Mouse (Mus musculus) forebrain, embryonic 14.5 days (tissue): ENCODE measurements around the gene Tmem204. TPM values are rescaled to one million over a fixed set of nuclear protein-coding genes. Genes with fewer than 3 reads are reported as not detected.
A peak's percentile ranks its signal among the peaks of the same experiment; 100 is the strongest.
"Not testable (repeated sequence)": the region's sequence is repeated elsewhere in the genome, so short reads cannot be mapped to it uniquely, and the experiment has no call there.

Source experiments
- ATAC-seq: fragments of 200-750 bp; cut with Nextera tagmentation; 2 replicates; pipeline ENCODE4 v1.8.0; 2017; ENCODE audit warnings: mild to moderate bottlenecking, moderate library complexity
- DNase-seq: peaks from one replicate; pipeline ENCODE4 v3.0.0-alpha.2; 2015; ENCODE audit warnings: low spot score
- H3K27ac ChIP-seq: fragments of 300-500 bp; sonication (generic); 2 replicates; pipeline ENCODE4 v1.5.1; 2014; ENCODE audit warnings: low read depth, mild to moderate bottlenecking, control low read depth, low read length, moderate library complexity
- H3K27me3 ChIP-seq: fragments of 300-500 bp; sonication (generic); replicated peaks from 2 replicates; pipeline ENCODE4 v1.6.1; 2014; ENCODE audit warnings: low read length, control low read depth, mixed read lengths; ENCODE audit not compliant: control insufficient read depth, insufficient read depth
- H3K36me3 ChIP-seq: fragments of 300-500 bp; sonication (generic); 2 replicates; pipeline ENCODE4 v1.6.1; 2014; ENCODE audit warnings: low read length, control low read depth; ENCODE audit not compliant: control insufficient read depth, insufficient read depth
- H3K4me1 ChIP-seq: fragments of 300-500 bp; sonication (generic); 2 replicates; pipeline ENCODE4 v1.6.1; 2014; ENCODE audit warnings: antibody characterized with exemption, low read length, control low read depth; ENCODE audit not compliant: control insufficient read depth, insufficient read depth
- H3K4me2 ChIP-seq: fragments of 300-500 bp; sonication (generic); 2 replicates; pipeline ENCODE4 v1.6.1; 2014; ENCODE audit warnings: mild to moderate bottlenecking, control low read depth, low read length
- H3K4me3 ChIP-seq: fragments of 300-500 bp; sonication (generic); 2 replicates; pipeline ENCODE4 v1.5.1; 2014; ENCODE audit warnings: low read depth, low read length, control low read depth
- H3K9ac ChIP-seq: fragments of 300-500 bp; sonication (generic); 2 replicates; pipeline ENCODE4 v1.6.1; 2014; ENCODE audit warnings: mild to moderate bottlenecking, low read length, control low read depth, moderate library complexity
- H3K9me3 ChIP-seq: fragments of 300-500 bp; sonication (generic); replicated peaks from 2 replicates; pipeline ENCODE4 v1.6.1; 2016; ENCODE audit warnings: low read length, control low read depth, mixed read lengths; ENCODE audit not compliant: control insufficient read depth
- WGBS: fragments of 180-500 bp; shearing (Covaris S2); extraction: QIAGEN DNeasy Blood & Tissue Kit; methylation state at CpG from one replicate; pipeline ENCODE4 v1.1.7; 2014; 5-methylcytosine and 5-hydroxymethylcytosine counted together
- polyA plus RNA-seq: library from polyadenylated mRNA; unstranded; fragments of >200 nt; fragmentation: Nextera tagmentation; extraction: Ambion mirVana; gene quantifications from 2 replicates; pipeline ENCODE4 v1.2.1, GENCODE M21; 2014

The Tmem204 gene
- polyA plus RNA-seq: 11.8 and 13.6 TPM in 2 replicates

DNA sequence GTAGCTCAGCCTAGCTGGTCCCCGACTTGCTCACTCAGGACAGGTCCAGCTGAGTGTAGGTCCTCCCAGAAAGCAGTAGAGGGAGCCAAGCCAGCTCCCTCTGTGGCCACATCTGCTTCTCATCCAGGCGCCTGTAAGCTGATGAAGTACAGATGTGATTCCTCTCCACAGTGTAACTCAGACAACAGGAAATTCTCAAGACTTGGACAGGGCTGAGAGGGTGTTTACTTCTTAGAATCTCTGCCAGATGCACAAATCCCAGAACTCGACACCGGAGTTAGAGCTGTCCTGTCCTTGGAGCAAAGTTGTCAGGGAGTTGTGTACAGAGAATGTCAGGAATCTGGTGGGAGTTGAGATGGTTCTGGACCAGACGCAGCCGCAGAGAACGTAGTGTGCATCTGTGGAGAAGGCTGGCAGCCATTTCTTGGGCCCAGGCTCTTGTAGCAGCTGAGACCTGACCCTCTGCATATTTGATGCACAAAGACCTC is at the start of gene Tmem204:
Gene Tmem204 (minus strand): TSS at position 148 of the 488 bp plus-strand sequence.
- peak within 1 kb of the TSS; percentile 7; the same call in 1 of the 2 replicates for H3K27ac ChIP-seq
- no peaks in the 10 kb centered on the region for H3K27me3 ChIP-seq
- DNase-seq (peak; percentile 4), ATAC-seq (no peak)
- peaks cover 12% of the 10 kb centered on the region; the same call in 1 of the 2 replicates for H3K36me3 ChIP-seq
- H3K4me1 ChIP-seq: no peaks in the 10 kb centered on the region
- no peak within 1 kb of the TSS for H3K4me2 ChIP-seq
- no peak within 1 kb of the TSS for H3K4me3 ChIP-seq
- H3K9me3 ChIP-seq: no peaks in the 10 kb centered on the region
- 74% methylated on average over 7 of the region's 7 CpGs for WGBS
- no peak within 1 kb of the TSS for H3K9ac ChIP-seq

DNA sequence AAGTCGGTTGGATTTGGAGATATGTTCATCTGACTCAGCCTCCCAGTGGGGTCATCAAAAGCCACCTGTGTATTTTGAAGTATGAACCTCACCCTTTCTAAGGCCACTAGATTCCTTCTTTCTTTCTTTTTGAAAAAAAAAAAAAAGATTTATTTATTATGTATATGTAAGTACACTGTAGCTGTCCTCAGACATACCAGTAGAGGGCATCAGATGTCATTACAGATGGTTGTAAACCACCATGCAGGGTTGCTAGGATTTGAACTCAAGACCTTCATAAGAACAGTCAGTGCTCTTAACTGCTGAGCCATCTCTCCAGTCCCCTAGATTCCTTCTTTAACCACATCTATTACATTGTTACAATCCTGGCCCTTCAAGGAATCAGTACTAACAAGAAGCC is 46.7 kb upstream of the Tmem204 start:
- no peak for DNase-seq
- no peak for ATAC-seq
- Histone ChIP-seq H3K9me3 (no peaks in the 10 kb centered on the region), H3K9ac (no peak overlapping the region), H3K36me3 (no peaks in the 10 kb centered on the region), H3K27ac (no peak overlapping the region), H3K4me1 (peaks cover 8% of the 10 kb centered on the region), H3K4me3 (no peak overlapping the region), H3K27me3 (no peaks in the 10 kb centered on the region), H3K4me2 (no peak overlapping the region)
- 83% methylated on average over 1 of the region's 1 CpGs for WGBS

DNA sequence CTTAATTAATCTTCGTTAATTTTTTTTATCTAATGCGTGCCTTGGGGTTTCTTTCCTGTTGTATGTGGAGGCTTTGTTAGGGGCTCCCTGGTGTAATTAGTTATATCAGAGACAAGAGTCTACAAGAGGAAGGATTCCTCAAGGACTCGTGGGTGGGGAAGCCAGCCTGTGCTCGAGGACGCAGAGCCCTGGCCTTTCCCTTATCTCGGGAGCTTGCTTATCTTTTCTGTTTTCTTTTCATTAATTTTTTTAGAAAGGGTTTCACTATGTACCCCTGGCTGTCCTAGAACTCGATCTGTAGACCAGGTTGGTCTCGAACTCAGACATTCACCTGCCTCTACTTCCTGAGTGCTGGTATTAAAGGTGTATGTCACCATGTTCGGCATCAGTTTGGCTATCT is 44.3 kb upstream of the Tmem204 start:
- Histone ChIP-seq H3K4me2 (no peak overlapping the region), H3K27ac (no peak overlapping the region), H3K9ac (no peak overlapping the region), H3K4me3 (no peak overlapping the region), H3K4me1 (no peaks in the 10 kb centered on the region), H3K27me3 (no peaks in the 10 kb centered on the region), H3K9me3 (no peaks in the 10 kb centered on the region), H3K36me3 (no peaks in the 10 kb centered on the region)
- 72% methylated on average over 9 of the region's 9 CpGs for WGBS
- DNase-seq (no peak), ATAC-seq (no peak)

DNA sequence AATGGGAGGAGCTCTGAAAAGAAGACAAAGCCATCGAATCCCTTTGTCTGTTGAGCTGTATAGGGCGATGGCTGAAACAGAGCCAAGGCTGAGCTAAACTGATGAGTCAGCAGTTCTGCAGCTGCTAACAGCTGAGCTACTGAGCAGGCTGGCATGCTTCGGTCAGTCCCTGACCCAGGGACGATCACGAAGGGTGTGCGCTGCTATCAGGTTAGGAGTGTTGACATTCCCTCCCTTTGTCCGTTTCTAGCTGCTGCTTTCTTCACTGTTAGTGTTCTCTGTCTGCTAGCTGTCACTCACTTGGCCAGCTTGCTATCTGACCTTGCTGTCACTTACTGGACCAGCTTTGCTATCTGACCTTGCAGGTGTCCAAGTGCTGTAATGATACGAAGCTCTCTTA is 43.7 kb upstream of the Tmem204 start:
- Histone ChIP-seq H3K36me3 (no peaks in the 10 kb centered on the region), H3K9ac (no peak overlapping the region), H3K4me3 (no peak overlapping the region), H3K9me3 (no peaks in the 10 kb centered on the region), H3K27me3 (no peaks in the 10 kb centered on the region; the same call in 1 of the 2 replicates), H3K4me1 (no peaks in the 10 kb centered on the region), H3K27ac (no peak overlapping the region), H3K4me2 (no peak overlapping the region)
- no peak for ATAC-seq
- 74% methylated on average over 8 of the region's 8 CpGs for WGBS
- peak; percentile 37 for DNase-seq

DNA sequence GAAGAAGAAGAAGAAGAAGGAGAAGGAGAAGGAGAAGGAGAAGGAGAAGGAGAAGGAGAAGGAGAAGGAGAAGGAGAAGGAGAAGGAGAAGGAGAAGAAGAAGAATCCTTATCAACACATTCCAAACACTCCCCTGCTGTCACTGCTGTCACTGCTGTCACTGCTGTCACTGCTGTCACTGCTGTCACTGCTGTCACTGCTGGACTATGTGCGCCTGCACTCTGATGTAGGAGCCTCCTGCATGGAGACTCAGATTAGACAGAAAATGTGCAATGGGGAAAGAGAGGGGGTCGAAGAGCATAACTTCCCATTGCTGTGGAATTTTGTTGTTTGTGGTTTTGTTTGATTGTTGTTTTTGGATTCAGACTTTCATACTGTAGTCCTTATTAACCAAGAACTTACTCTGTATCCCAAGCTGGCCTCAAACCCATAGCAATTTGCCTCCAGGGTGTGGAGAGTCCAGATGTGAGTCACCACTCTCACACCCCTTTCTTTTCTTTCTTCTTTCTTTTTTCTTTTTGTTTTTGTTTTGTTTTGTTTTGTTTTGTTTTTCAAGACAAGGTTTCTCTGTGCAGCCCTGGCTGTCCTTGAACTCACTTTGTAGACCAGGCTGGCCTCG is 42.2 kb upstream of the Tmem204 start:
- H3K27ac ChIP-seq, H3K4me2 ChIP-seq, H3K4me1 ChIP-seq, H3K36me3 ChIP-seq, DNase-seq, ATAC-seq, H3K27me3 ChIP-seq, H3K4me3 ChIP-seq, H3K9me3 ChIP-seq, H3K9ac ChIP-seq: not testable (repeated sequence)
- 74% methylated on average over 3 of the region's 3 CpGs for WGBS

DNA sequence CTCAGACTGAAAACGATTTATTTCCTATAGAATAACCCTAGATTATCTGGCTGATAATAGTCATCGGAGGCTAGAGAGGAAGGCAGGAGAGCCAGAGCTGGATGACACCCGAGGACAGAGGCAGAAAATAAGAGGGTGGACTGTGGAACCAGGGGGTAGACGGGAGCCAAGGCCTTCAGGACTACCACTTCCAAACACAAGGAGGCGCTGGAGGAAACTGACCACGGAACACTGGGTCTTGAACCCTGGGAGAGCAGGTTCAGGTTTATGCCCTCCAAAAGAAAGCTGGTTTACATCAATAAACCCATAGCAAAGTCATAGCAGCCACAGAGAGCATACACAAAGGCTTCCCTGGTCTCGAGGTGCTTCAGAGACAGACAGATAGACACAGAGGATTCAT is 40.6 kb upstream of the Tmem204 start:
- Histone ChIP-seq H3K36me3 (no peaks in the 10 kb centered on the region), H3K27me3 (no peaks in the 10 kb centered on the region; the same call in 1 of the 2 replicates), H3K27ac (no peak overlapping the region), H3K9ac (no peak overlapping the region), H3K4me3 (no peak overlapping the region), H3K9me3 (no peaks in the 10 kb centered on the region), H3K4me2 (no peak overlapping the region), H3K4me1 (no peaks in the 10 kb centered on the region)
- ATAC-seq (no peak), DNase-seq (no peak)
- WGBS: 27% methylated on average over 7 of the region's 7 CpGs

DNA sequence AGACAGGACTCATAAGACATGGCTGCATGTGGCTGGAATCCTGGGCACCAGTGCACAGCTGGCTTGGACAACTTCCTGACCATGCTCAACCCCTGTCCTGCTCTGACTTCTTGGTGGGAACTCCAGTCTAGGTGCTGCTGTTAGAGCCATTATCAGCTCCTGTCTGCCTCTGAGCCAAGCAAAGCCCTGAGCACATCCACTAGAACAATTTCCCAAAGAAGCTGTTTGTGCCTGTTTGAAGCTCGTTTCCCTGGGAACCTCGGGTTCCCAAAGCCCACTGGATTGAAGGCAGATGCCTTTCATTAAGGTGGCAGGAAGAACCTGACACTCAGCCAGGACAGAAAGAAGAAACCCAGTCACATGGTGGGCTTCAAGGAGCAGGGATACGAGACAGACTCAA is 37.0 kb upstream of the Tmem204 start, which contains the start of gene Ptx4:
Gene Ptx4 (plus strand): TSS at position 355 of the 400 bp plus-strand sequence.
- DNase-seq (no peak), ATAC-seq (no peak)
- WGBS: 39% methylated on average over 3 of the region's 3 CpGs
- Histone ChIP-seq H3K9ac (no peak within 1 kb of the TSS), H3K27ac (no peak within 1 kb of the TSS), H3K4me3 (no peak within 1 kb of the TSS), H3K9me3 (no peaks in the 10 kb centered on the region), H3K36me3 (no peaks in the 10 kb centered on the region), H3K4me2 (no peak within 1 kb of the TSS), H3K4me1 (no peaks in the 10 kb centered on the region), H3K27me3 (no peaks in the 10 kb centered on the region; the same call in 1 of the 2 replicates)

DNA sequence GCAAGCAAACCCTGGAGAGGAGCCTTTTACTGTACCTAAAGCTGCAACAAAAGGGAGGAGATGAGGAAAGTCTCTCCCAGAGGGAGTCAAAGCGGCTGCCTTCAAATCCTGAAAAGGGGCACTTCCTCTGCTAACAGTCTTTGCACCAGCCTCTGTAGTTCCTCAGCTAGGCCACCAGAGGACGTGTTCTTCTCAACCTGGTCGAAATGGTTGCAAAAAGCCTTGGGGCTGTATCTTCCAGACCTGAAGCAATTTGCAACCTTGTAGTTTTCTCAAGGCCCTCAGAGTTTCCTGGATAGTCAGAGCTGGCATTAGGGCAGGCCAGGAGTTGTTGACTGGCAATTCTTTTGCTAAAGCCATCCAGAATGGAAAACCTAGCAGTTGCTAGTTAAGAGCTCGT is 33.9 kb upstream of the Tmem204 start:
- DNase-seq: no peak
- 28% methylated on average over 4 of the region's 4 CpGs for WGBS
- peaks cover 6% of the 10 kb centered on the region for H3K4me1 ChIP-seq
- no peak overlapping the region for H3K27ac ChIP-seq
- no peaks in the 10 kb centered on the region; the same call in 1 of the 2 replicates for H3K27me3 ChIP-seq
- no peak overlapping the region for H3K4me2 ChIP-seq
- H3K36me3 ChIP-seq: peaks cover 2% of the 10 kb centered on the region; the same call in 1 of the 2 replicates
- no peak for ATAC-seq
- no peaks in the 10 kb centered on the region for H3K9me3 ChIP-seq
- H3K4me3 ChIP-seq: no peak overlapping the region
- H3K9ac ChIP-seq: no peak overlapping the region

DNA sequence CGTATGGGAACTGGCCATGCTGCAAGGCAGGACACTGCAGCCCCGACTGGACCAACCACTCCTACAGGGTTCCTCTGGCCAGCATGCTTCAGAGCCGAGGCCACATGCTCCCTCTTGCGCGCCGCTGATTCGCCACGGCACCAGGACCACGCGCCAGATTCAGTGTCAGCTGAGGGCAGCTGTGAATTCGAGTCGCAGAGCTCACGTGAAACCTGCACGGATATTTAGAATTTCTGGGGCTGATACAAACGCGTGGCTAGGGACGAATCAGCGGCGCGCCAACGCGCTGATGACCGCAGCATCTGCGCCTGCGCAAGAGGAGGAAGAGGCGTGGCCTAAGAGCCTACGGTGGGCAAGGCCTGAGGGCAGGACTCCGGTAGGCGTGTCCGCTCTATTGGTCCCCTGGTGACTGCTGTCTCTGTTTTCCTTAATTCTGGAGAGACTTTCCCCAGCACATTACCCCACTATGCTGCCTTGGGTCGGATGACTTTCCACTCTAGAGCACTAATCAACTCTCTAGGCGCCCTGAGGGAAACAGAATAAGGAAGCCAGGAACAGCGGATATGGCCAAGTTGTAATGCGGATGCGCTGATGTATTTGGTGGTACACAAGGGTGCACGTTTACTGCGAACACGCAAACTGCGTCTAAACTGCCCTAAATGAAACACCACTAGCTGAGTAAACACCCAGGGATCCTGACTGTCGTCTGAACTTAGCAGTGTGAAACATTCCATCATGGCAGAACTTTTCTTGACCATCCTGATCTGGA is 32.5 kb upstream of the Tmem204 start, which contains the start of gene Telo2:
Gene Telo2 (minus strand): TSS at position 304 of the 769 bp plus-strand sequence.
- DNase-seq (peak; percentile 95), ATAC-seq (peak; percentile 94)
- WGBS: 5% methylated on average over 37 of the region's 40 CpGs
- Histone ChIP-seq H3K4me3 (peak within 1 kb of the TSS; percentile 60), H3K36me3 (peaks cover 11% of the 10 kb centered on the region), H3K4me2 (peak within 1 kb of the TSS; percentile 98), H3K27me3 (no peaks in the 10 kb centered on the region), H3K4me1 (peaks cover 6% of the 10 kb centered on the region), H3K9ac (peak within 1 kb of the TSS; percentile 82), H3K9me3 (no peaks in the 10 kb centered on the region), H3K27ac (peak within 1 kb of the TSS; percentile 88)
